Mouse (Mus musculus) forebrain, postnatal 0 days (tissue): ENCODE results near the gene Ceacam18. TPM values are rescaled to one million over a fixed set of nuclear protein-coding genes. Genes with fewer than 3 reads are reported as not detected.
A peak's percentile ranks its signal among the peaks of the same experiment; 100 is the strongest.

Experiments
- ATAC-seq: fragments of 200-750 bp; cut with Nextera tagmentation; 2 replicates; pipeline ENCODE4 v1.8.0; 2017; ENCODE audit warnings: mild to moderate bottlenecking, moderate library complexity
- DNase-seq: peaks from one replicate; pipeline ENCODE4 v3.0.0-alpha.2; 2015
- H3K27ac ChIP-seq: fragments of 300-500 bp; sonication (generic); 2 replicates; pipeline ENCODE4 v1.5.1; 2014; ENCODE audit warnings: low read depth, mild to moderate bottlenecking, antibody characterized with exemption, low read length, moderate library complexity, mixed read lengths
- H3K27me3 ChIP-seq: fragments of 300-500 bp; sonication (generic); 2 replicates; pipeline ENCODE4 v1.6.1; 2014; ENCODE audit warnings: mild to moderate bottlenecking, low read length, mixed read lengths; ENCODE audit not compliant: insufficient read depth
- H3K36me3 ChIP-seq: fragments of 300-500 bp; sonication (generic); 2 replicates; pipeline ENCODE4 v1.6.1; 2014; ENCODE audit warnings: mild to moderate bottlenecking, moderate library complexity; ENCODE audit not compliant: insufficient read depth
- H3K4me1 ChIP-seq: fragments of 300-500 bp; sonication (generic); 2 replicates; pipeline ENCODE4 v1.6.1; 2014; ENCODE audit warnings: antibody characterized with exemption; ENCODE audit not compliant: insufficient read depth
- H3K4me2 ChIP-seq: fragments of 300-500 bp; sonication (generic); 2 replicates; pipeline ENCODE4 v1.6.1; 2014; ENCODE audit warnings: low read depth, mild to moderate bottlenecking, moderate library complexity
- H3K4me3 ChIP-seq: fragments of 300-500 bp; sonication (generic); 2 replicates; pipeline ENCODE4 v1.5.1; 2014; ENCODE audit warnings: low read depth, low read length, mixed read lengths
- H3K9ac ChIP-seq: fragments of 300-500 bp; sonication (generic); 2 replicates; pipeline ENCODE4 v1.6.1; 2014; ENCODE audit warnings: mild to moderate bottlenecking
- H3K9me3 ChIP-seq: fragments of 300-500 bp; sonication (generic); 2 replicates; pipeline ENCODE4 v1.6.1; 2016; ENCODE audit warnings: low read length
- CTCF ChIP-seq: sonication (generic); IDR thresholded peaks from 2 replicates; pipeline ENCODE4 v1.5.1; 2016; ENCODE audit warnings: antibody characterized with exemption, control low read depth, low read depth
- WGBS: fragments of 180-500 bp; shearing (Covaris S2); extraction: QIAGEN DNeasy Blood & Tissue Kit; methylation state at CpG from one replicate; pipeline ENCODE4 v1.1.7; 2014; 5-methylcytosine and 5-hydroxymethylcytosine counted together
- polyA plus RNA-seq: library from polyadenylated mRNA; unstranded; fragments of >200 nt; fragmentation: Nextera tagmentation; extraction: Ambion mirVana; gene quantifications from 2 replicates; pipeline ENCODE4 v1.2.1, GENCODE M21; 2015
- total RNA-seq: library from RNA; depleted of rRNA; stranded (reverse); fragments of >200 nt; gene quantifications from 2 replicates; pipeline ENCODE4 v1.2.3, GENCODE M21; 2014

Ceacam18 gene
- total and polyA plus RNA-seq, 2 experiments from 2014 or later = not detected

- no peaks in the 10 kb centered on the region for H3K9me3 ChIP-seq
- ATAC-seq = no peak
- 87% methylated on average over 14 of the region's 14 CpGs for WGBS
Measured at GRCm38 (mm10) chr7:43613816-43614551, 20.5 kb upstream of the Ceacam18 start.

GRCm38 (mm10) chr7:43622927-43623326 lies 11.6 kb upstream of the Ceacam18 start:
- Histone ChIP-seq H3K9me3 (no peaks in the 10 kb centered on the region), H3K9ac (no peak overlapping the region), H3K4me3 (no peak overlapping the region), H3K4me1 (no peaks in the 10 kb centered on the region), H3K36me3 (no peaks in the 10 kb centered on the region), H3K4me2 (no peak overlapping the region), H3K27me3 (no peaks in the 10 kb centered on the region), H3K27ac (no peak overlapping the region)
- 84% methylated on average over 7 of the region's 7 CpGs for WGBS
- ATAC-seq = no peak
- DNase-seq = no peak
- TF ChIP-seq CTCF = no peak

More at GRCm38 (mm10) chr7:43613816-43614551, 20.5 kb upstream of the Ceacam18 start:
- Histone ChIP-seq H3K27me3 (no peaks in the 10 kb centered on the region), H3K9ac (no peak overlapping the region), H3K4me1 (no peaks in the 10 kb centered on the region), H3K27ac (no peak overlapping the region), H3K4me2 (no peak overlapping the region), H3K36me3 (no peaks in the 10 kb centered on the region), H3K4me3 (no peak overlapping the region)
- TF ChIP-seq CTCF = no peak
- no peak for DNase-seq

GRCm38 (mm10) chr7:43623819-43624218 lies 10.7 kb upstream of the Ceacam18 start:
- ATAC-seq (peak; percentile 29; the same call in 1 of the 2 replicates), DNase-seq (no peak)
- Histone ChIP-seq H3K36me3 (no peaks in the 10 kb centered on the region), H3K27me3 (no peaks in the 10 kb centered on the region), H3K4me1 (no peaks in the 10 kb centered on the region), H3K4me2 (no peak overlapping the region), H3K9ac (no peak overlapping the region), H3K9me3 (no peaks in the 10 kb centered on the region), H3K27ac (no peak overlapping the region), H3K4me3 (no peak overlapping the region)
- no peak for TF ChIP-seq CTCF
- 13% methylated on average over 10 of the region's 10 CpGs for WGBS

- 70% methylated on average over 3 of the region's 3 CpGs for WGBS
- Histone ChIP-seq H3K27me3 (no peaks in the 10 kb centered on the region), H3K4me3 (no peak overlapping the region), H3K36me3 (no peaks in the 10 kb centered on the region), H3K9me3 (no peaks in the 10 kb centered on the region), H3K9ac (no peak overlapping the region), H3K4me2 (no peak overlapping the region), H3K27ac (no peak overlapping the region), H3K4me1 (no peaks in the 10 kb centered on the region)
- no peak for TF ChIP-seq CTCF
- DNase-seq (no peak), ATAC-seq (no peak)
Measured at GRCm38 (mm10) chr7:43625065-43625464, 9.4 kb upstream of the Ceacam18 start.

- Histone ChIP-seq H3K4me2 (no peak overlapping the region), H3K9ac (no peak overlapping the region), H3K27me3 (no peaks in the 10 kb centered on the region), H3K4me1 (no peaks in the 10 kb centered on the region), H3K36me3 (no peaks in the 10 kb centered on the region), H3K27ac (no peak overlapping the region), H3K4me3 (no peak overlapping the region), H3K9me3 (no peaks in the 10 kb centered on the region)
- no peak for TF ChIP-seq CTCF
- 81% methylated on average over 8 of the region's 8 CpGs for WGBS
- ATAC-seq (no peak), DNase-seq (no peak)
Measured at GRCm38 (mm10) chr7:43625794-43626422, 8.6 kb upstream of the Ceacam18 start.

- Histone ChIP-seq H3K27ac (no peak overlapping the region), H3K4me2 (no peak overlapping the region), H3K4me3 (no peak overlapping the region), H3K36me3 (no peaks in the 10 kb centered on the region), H3K4me1 (no peaks in the 10 kb centered on the region), H3K9me3 (no peaks in the 10 kb centered on the region), H3K27me3 (no peaks in the 10 kb centered on the region), H3K9ac (no peak overlapping the region)
- TF ChIP-seq CTCF = no peak
- no peak for DNase-seq
- no peak for ATAC-seq
- 73% methylated on average over 4 of the region's 4 CpGs for WGBS
Measured at GRCm38 (mm10) chr7:43633940-43634339, 567 bp upstream of the Ceacam18 start.

- DNase-seq = no peak
- Histone ChIP-seq H3K4me2 (no peak overlapping the region), H3K27me3 (no peaks in the 10 kb centered on the region), H3K36me3 (no peaks in the 10 kb centered on the region), H3K4me3 (no peak overlapping the region), H3K27ac (no peak overlapping the region), H3K9me3 (no peaks in the 10 kb centered on the region), H3K4me1 (no peaks in the 10 kb centered on the region), H3K9ac (no peak overlapping the region)
- WGBS = 71% methylated on average over 2 of the region's 2 CpGs
- ATAC-seq = no peak
- no peak for TF ChIP-seq CTCF
Measured at GRCm38 (mm10) chr7:43636194-43636593, 1.7 kb downstream of the Ceacam18 start.
